Mouse (Mus musculus) adrenal gland, postnatal 25 days (tissue): Measurements from ENCODE around the gene Plet1. TPM values are rescaled to one million over a fixed set of nuclear protein-coding genes. Genes with fewer than 3 reads are reported as not detected.

Experiments used
- DNase-seq: peaks from one replicate; pipeline ENCODE4 v3.0.0; 2021; ENCODE audit warnings: mixed read lengths
- total RNA-seq: library from RNA; stranded (reverse); gene quantifications from 2 replicates; pipeline ENCODE4 v1.2.3, GENCODE M21; 2021

The Plet1 gene
- total RNA-seq, 1 experiment from 2014 or later = 0.18 TPM

DNA sequence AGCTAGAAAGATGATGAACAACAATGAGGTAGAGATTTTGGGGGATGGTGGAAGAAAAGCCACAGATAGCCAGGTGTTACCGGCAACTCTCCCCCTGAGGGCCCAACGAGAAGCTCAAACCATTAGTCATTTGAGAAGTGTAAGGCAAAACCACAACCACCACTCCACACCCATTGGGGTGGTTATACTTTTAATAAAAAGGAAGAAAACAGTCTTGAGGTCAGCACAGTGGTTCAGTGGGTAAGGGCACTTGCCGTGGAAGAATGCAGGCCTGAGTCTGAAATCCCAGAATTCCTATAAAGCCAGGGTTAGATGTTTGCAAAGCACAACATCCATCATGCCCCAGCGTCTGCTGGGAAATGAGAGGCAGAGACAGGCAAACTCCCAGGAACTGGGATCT, 43.0 kb downstream of the Plet1 start:
- DNase-seq = no peak

DNA sequence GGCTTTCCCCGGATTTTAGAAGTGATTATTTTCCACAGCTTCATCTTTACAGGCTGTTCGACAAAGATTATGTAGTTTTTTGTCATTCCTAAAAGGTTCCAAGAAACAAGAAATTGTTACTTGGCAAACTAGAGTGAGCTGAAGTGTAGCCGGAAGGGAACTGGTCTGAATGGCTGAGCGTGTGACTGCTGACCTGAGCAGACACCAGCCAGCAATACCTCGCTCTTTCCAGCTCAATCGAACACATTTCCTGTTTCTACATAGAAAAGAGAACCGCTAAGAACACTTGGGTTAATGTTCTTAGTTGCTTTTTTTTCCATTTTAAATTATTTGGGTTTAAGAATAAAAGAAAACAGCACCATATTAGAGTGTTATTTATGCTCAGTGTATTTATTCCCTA, 45.8 kb downstream of the Plet1 start:
- no peak for DNase-seq

DNA sequence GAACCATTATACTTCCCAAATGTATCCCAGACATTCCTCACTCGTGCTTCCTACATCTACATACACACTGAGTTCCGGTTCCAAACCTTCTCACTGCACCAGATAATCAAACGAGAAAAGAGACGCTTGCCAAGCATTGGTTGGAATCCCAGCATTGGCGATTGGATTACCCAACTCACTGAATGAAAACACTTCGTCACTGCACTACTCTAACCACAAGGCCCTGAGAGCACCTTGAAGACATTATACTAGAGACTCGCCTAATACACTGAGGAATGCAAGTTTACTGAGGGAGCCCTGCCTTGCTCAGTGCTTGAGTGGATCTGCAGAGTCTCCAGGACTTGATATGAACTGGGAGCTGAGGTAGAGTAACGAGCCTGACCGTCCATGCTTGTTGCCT, 48.1 kb downstream of the Plet1 start:
- DNase-seq = no peak

DNA sequence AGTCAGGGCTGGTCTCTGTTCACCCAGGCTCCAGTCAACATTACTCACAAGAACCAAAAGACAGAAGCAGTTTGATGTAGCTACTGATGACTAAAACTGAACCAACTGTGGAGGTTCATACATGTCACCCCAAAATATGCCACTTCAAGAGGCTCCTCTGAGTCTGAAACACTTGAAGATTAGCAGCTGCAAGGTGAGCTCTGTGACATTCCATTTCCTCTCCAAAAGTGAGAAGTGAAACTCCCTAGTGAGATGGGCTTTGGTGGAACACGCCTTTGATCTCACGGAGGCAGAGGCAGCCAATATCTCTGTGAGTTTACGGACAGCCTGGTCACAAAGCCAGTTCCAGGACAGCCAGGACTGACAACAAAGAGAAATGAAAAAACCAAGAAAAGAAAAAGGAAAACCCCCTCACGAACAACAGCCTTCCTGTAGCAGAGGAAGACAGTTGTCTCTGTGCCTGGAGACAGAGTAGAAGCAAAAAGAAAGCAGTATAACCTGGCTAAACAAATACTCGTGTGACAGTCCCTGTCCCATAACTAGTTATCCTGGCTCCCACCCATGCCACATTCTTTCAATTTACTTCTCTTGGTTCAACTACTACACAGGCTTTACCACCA, 53.6 kb downstream of the Plet1 start:
- no peak for DNase-seq

DNA sequence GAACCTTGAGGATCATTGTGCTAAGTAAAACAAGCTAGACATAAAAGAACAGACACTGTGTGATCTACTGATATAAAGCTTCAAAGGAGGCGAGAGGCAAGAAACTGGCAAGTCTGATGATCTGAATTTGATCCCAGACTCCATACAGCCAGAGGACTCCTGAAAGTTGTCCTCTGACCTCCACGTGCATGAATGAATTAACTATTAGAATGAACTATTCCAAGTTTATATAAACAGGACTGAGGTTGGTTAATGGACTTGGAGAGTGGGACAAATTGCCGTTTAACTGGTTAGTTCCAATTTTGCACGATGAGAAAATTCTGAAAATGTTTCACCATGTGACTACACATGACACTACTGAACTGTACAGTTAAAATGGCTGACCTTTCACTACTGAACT, 54.6 kb downstream of the Plet1 start:
- DNase-seq = no peak

DNA sequence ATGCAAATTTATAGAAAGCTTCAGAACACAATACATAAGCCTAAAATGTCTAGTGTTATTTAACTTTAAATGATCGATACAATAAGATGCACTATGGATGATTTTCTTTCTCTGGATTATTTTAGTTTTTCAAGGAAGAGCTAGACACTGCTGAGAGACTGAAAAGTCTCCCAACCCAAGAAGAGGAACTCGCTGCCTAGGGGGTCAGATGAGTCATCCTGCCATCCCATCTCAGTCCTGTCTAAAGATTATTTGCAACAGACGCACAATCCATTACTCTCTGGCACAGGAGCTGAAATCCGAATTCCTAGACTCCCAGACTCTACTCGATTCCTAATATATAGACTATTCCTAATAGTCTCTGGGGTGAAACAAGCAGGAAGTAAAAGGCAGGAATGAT, 57.9 kb downstream of the Plet1 start:
- DNase-seq = no peak

DNA sequence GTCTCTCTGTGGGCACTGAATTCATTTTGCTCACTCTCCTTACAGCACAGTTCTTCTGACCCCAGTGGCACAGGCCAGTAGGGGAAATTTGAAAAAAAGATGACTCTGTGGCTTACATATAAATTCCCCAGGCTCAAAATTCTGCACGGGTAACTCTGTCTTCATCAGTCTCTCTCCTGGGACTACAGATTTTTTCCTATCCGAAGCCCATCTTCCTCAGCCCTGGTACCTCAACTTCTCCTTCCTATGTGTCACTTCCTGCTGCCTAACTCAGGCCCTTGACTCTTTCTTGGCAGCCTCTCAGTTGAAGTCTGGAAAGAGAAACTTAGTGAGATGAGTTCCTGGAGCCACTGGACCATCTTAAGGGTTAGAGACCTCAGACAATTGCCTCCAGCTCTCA, 59.2 kb downstream of the Plet1 start:
- no peak for DNase-seq

DNA sequence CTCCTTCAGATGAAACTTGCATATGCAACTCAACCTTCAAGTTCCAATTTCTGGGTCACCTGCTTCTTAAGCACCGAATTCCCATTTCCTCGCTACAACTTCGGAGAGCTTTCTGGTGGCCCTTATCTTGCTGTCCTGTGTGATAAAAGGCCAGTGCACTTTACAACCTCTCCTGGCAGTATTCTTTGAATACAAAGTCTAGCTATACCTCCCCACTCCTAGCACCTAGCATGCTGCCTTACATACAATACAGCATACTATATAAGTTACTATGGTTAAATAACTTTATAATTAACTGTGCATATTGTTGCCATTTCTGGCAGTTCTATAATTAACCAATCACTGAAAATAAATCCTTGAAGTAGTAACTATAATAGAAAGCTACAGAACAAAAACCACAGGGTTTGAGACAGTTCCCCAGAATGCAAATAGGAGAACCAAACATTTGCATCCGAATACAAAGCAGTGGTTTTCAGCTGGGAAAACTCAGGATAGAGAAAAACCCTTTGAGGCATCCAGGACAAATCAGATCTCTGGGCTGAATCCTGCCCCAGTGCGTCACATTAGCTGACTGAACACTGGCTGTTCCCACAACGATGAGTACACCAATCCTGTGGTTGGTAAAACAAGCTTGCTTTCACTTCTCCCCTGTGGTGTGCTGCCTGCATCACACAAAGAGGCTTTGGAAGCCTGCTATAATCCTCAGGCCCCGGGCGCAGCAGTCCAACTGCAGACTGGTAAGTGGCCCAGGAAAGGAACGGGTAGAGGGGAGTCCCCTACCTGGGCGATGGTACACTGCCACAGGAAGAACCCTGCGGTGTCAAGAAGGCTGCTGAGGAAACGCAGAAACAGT, 60.1 kb downstream of the Plet1 start, which contains the start of gene Il18:
Gene Il18, plus strand, starts transcription at position 587 of the 853 bp plus-strand sequence.
- DNase-seq = no peak

DNA sequence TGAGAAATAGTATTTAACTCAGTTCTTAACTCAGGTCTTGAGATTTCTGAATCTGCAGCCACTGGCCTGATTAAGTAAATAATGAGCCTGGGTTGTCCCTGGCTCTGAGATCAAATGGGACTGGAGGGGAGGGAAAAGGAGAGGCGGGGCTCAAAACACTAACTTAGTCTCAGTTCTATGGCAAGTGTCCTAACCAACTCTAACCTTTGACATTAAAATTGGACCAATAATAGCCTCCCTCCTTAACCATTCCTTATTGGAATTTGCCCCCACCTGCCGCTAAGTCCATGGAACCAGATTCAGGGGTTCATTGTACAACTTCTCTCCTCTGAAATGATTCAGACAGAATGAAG, 60.7 kb downstream of the Plet1 start, which contains the start of gene Bco2:
Gene Bco2, minus strand, starts transcription at position 88 of the 353 bp plus-strand sequence.
- no peak for DNase-seq

Other genes with a start within 250 kb of the Plet1 start
- 875 and 1,185 TPM in 2 replicates for gene Rpl10-ps3, start 149.6 kb upstream of the Plet1 start, total RNA-seq
- gene Pts, start 34.2 kb downstream of the Plet1 start, total RNA-seq = 68.9 and 81.6 TPM in 2 replicates
- gene Il18, start 60.3 kb downstream of the Plet1 start, total RNA-seq = 3.4 and 5.1 TPM in 2 replicates
- gene Bco2, start 60.7 kb downstream of the Plet1 start, total RNA-seq = 4.5 and 4.8 TPM in 2 replicates
- gene Tex12, start 66.8 kb downstream of the Plet1 start, total RNA-seq = not detected in 2 replicates
- 234 and 247 TPM in 2 replicates for gene Sdhd, start 109.3 kb downstream of the Plet1 start, total RNA-seq
- gene Timm8b, start 109.4 kb downstream of the Plet1 start, total RNA-seq = 189 and 190 TPM in 2 replicates
- 2.2 and 5.4 TPM in 2 replicates for gene Pih1d2, start 122.8 kb downstream of the Plet1 start, total RNA-seq
- 25.1 and 28.6 TPM in 2 replicates for gene Nkapd1, start 122.9 kb downstream of the Plet1 start, total RNA-seq
- 126 and 129 TPM in 2 replicates for gene Dlat, start 165.3 kb downstream of the Plet1 start, total RNA-seq
- gene Dixdc1, start 245.0 kb downstream of the Plet1 start, total RNA-seq = 8.1 and 8.4 TPM in 2 replicates